Mouse (Mus musculus) heart, adult 2 months (tissue): Measurements from ENCODE around the gene Abca13.

Source experiments
- CTCF ChIP-seq: fragments of 200-600 bp; IDR thresholded peaks from 2 replicates; pipeline ENCODE4 v1.8.1; 2022; ENCODE audit warnings: antibody characterized with exemption, mild to moderate bottlenecking, moderate library complexity
- EP300 ChIP-seq: fragments of 200-500 bp; IDR thresholded peaks from 2 replicates; pipeline ENCODE4 v1.6.1; 2011; ENCODE audit warnings: low read depth, low read length, control low read depth; ENCODE audit not compliant: insufficient read depth
- POLR2A ChIP-seq: fragments of 200-500 bp; IDR thresholded peaks from 2 replicates; pipeline ENCODE4 v1.6.1; 2011; ENCODE audit warnings: mild to moderate bottlenecking, low read depth, low read length, control low read depth; ENCODE audit not compliant: insufficient read depth

- no peak for TF ChIP-seq CTCF
- no peak for TF ChIP-seq POLR2A
- no peak for TF ChIP-seq EP300
These were observed 431.1 kb downstream of the Abca13 start for GRCm38 (mm10) chr11:9622888-9623287.
